Mouse (Mus musculus) large intestine, adult 2 months (tissue): ENCODE results near the gene Ptgfr. TPM values are rescaled to one million over a fixed set of nuclear protein-coding genes. Genes with fewer than 3 reads are reported as not detected.

Source experiments
- DNase-seq: peaks from one replicate; pipeline ENCODE4 v3.0.0-alpha.2; 2012; ENCODE audit warnings: low read depth, low spot score
- WGBS: fragments of 180-500 bp; shearing (Covaris S2); methylation state at CpG from one replicate; pipeline ENCODE4 v1.1.7; 2018; 5-methylcytosine and 5-hydroxymethylcytosine counted together
- polyA plus RNA-seq: library from polyadenylated mRNA; depleted of rRNA; stranded (reverse); fragments of >200 nt; gene quantifications from 2 replicates; pipeline ENCODE4 v1.2.3, GENCODE M21; 2012; rRNA removed

Ptgfr gene
- polyA plus RNA-seq, 1 experiment: 0.45 TPM

GRCm38 (mm10) chr3:151749737-151750136, 87.7 kb downstream of the Ptgfr start, which contains the start of gene Ifi44:
TSS of gene Ifi44 (minus strand) at chr3:151749960.
- 9% methylated on average over 7 of the region's 7 CpGs for WGBS
- DNase-seq: no peak

- 91% methylated on average over 1 of the region's 1 CpGs for WGBS
- DNase-seq: no peak
These were observed 88.9 kb downstream of the Ptgfr start for GRCm38 (mm10) chr3:151748514-151748913.

Other genes starting within 250 kb of the Ptgfr start
- 1.0 and 4.0 TPM in 2 replicates for gene Ifi44, start 87.7 kb downstream of the Ptgfr start, polyA plus RNA-seq
- gene Ifi44l, start 74.7 kb downstream of the Ptgfr start, polyA plus RNA-seq: 0.05 TPM in 1 of 2 replicates, not detected in the other